Mouse (Mus musculus): Measurements from ENCODE around the gene Obsl1.

DNA sequence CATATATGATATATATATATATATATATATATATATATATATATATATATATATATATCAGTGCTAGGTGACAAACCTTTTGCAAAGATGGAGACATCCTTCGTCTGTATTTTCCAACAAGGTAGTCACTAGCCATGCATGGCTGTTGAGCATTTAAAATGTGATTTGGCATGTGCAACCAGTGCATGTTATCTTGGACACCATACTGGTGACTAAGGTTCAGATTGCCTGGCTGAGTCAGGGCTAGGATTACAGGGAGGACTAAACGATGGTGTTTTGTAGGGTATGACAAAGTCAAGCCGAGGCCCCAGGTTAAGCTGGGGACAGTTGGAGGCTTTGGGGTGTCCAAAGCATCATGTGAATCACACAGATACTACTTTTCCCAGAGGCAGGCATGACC lies 50.8 kb downstream of the Obsl1 start:
- TF ChIP-seq CTCF (IDR thresholded peaks at IDR 0.05; ENCODE audit: borderline replicate concordance, insufficient read depth, low read depth, low read length), result no peak
- TF ChIP-seq POLR2A (IDR thresholded peaks at IDR 0.05; ENCODE audit: borderline replicate concordance, insufficient read depth, low read length), result no peak
